Mouse (Mus musculus): ENCODE measurements around the gene Gm18596. TPM values are rescaled to one million over a fixed set of nuclear protein-coding genes. Genes with fewer than 3 reads are reported as not detected.
"Not testable (repeated sequence)": the region's sequence is repeated elsewhere in the genome, so short reads cannot be mapped to it uniquely, and the experiment has no call there.

The Gm18596 gene
- total and polyA plus RNA-seq, 3 experiments: not detected

- 65% methylated on average over 1 of the region's 1 CpGs for WGBS
- TF ChIP-seq EP300 (IDR thresholded peaks at IDR 0.05; ENCODE audit: insufficient read depth, low read depth, low read length) (no peak), CTCF (IDR thresholded peaks at IDR 0.05) (no peak), POLR2A (IDR thresholded peaks at IDR 0.05; ENCODE audit: insufficient read depth, low read depth, low read length) (no peak)
- intact Hi-C loops (cut with DNase I): no loop called here
- Histone ChIP-seq H3K79me2 (replicated peaks; ENCODE audit: control insufficient read depth, insufficient read depth, low read length) (no peaks in the 10 kb centered on the region), H3K4me1 (ENCODE audit: control insufficient read depth, insufficient read depth, low read length) (no peaks in the 10 kb centered on the region), H3K9ac (ENCODE audit: low read depth, low read length) (no peak within 1 kb of the TSS), H3K36me3 (ENCODE audit: control insufficient read depth, insufficient read depth, low read length) (no peaks in the 10 kb centered on the region), H3K27me3 (ENCODE audit: control insufficient read depth, insufficient read depth, low read length) (no peaks in the 10 kb centered on the region), H3K4me3 (no peak within 1 kb of the TSS), H3K27ac (no peak within 1 kb of the TSS)
- DNase-seq: no peak
Measured at GRCm38 (mm10) chr10:77715507-77715906, 26.9 kb downstream of the Gm18596 start, which contains the start of gene Gm10142. Gene Gm10142, plus strand, starts transcription at chr10:77715807.

- H3K27me3 ChIP-seq (ENCODE audit: control insufficient read depth, insufficient read depth, low read length): no peaks in the 10 kb centered on the region
- DNase-seq: no peak
- 35% methylated on average over 4 of the region's 4 CpGs for WGBS
- H3K9ac ChIP-seq (ENCODE audit: low read depth, low read length): no peak overlapping the region
- no peaks in the 10 kb centered on the region for H3K36me3 ChIP-seq (ENCODE audit: control insufficient read depth, insufficient read depth, low read length)
- H3K79me2 ChIP-seq (replicated peaks; ENCODE audit: control insufficient read depth, insufficient read depth, low read length): no peaks in the 10 kb centered on the region
- intact Hi-C loops (cut with DNase I): no loop called here
- no peak for TF ChIP-seq CTCF (IDR thresholded peaks at IDR 0.05)
- TF ChIP-seq EP300 (IDR thresholded peaks at IDR 0.05; ENCODE audit: insufficient read depth, low read depth, low read length): no peak
- TF ChIP-seq POLR2A (IDR thresholded peaks at IDR 0.05; ENCODE audit: insufficient read depth, low read depth, low read length): no peak
- H3K27ac ChIP-seq: no peak overlapping the region
- H3K4me1 ChIP-seq (ENCODE audit: control insufficient read depth, insufficient read depth, low read length): no peaks in the 10 kb centered on the region
- H3K4me3 ChIP-seq: no peak overlapping the region
Measured at GRCm38 (mm10) chr10:77713734-77714133, 28.7 kb downstream of the Gm18596 start.

GRCm38 (mm10) chr10:77711157-77711556 is 31.3 kb downstream of the Gm18596 start, which contains the start of gene Gm10024:
Gene Gm10024, plus strand, starts transcription at chr10:77711457.
- DNase-seq; H3K27me3 ChIP-seq (ENCODE audit: control insufficient read depth, insufficient read depth, low read length); H3K79me2 ChIP-seq (replicated peaks; ENCODE audit: control insufficient read depth, insufficient read depth, low read length); H3K36me3 ChIP-seq (ENCODE audit: control insufficient read depth, insufficient read depth, low read length); intact Hi-C loops (cut with DNase I); H3K4me1 ChIP-seq (ENCODE audit: control insufficient read depth, insufficient read depth, low read length); H3K27ac ChIP-seq; H3K9ac ChIP-seq (ENCODE audit: low read depth, low read length); H3K4me3 ChIP-seq: not testable (repeated sequence)

GRCm38 (mm10) chr10:77709831-77710230 is 32.6 kb downstream of the Gm18596 start:
- H3K27ac ChIP-seq: no peak overlapping the region
- H3K4me3 ChIP-seq: no peak overlapping the region
- H3K4me1 ChIP-seq (ENCODE audit: control insufficient read depth, insufficient read depth, low read length): no peaks in the 10 kb centered on the region
- H3K9ac ChIP-seq (ENCODE audit: low read depth, low read length): no peak overlapping the region
- no peaks in the 10 kb centered on the region for H3K79me2 ChIP-seq (replicated peaks; ENCODE audit: control insufficient read depth, insufficient read depth, low read length)
- 74% methylated on average over 3 of the region's 3 CpGs for WGBS
- peak; percentile 32 for TF ChIP-seq CTCF (IDR thresholded peaks at IDR 0.05)
- TF ChIP-seq EP300 (IDR thresholded peaks at IDR 0.05; ENCODE audit: insufficient read depth, low read depth, low read length): no peak
- TF ChIP-seq POLR2A (IDR thresholded peaks at IDR 0.05; ENCODE audit: insufficient read depth, low read depth, low read length): no peak
- no peak for DNase-seq
- no peaks in the 10 kb centered on the region for H3K36me3 ChIP-seq (ENCODE audit: control insufficient read depth, insufficient read depth, low read length)
- no peaks in the 10 kb centered on the region for H3K27me3 ChIP-seq (ENCODE audit: control insufficient read depth, insufficient read depth, low read length)
- intact Hi-C loops (cut with DNase I): no loop called here

- Histone ChIP-seq H3K27ac (no peak within 1 kb of the TSS), H3K36me3 (ENCODE audit: control insufficient read depth, insufficient read depth, low read length) (no peaks in the 10 kb centered on the region), H3K79me2 (replicated peaks; ENCODE audit: control insufficient read depth, insufficient read depth, low read length) (no peaks in the 10 kb centered on the region), H3K27me3 (ENCODE audit: control insufficient read depth, insufficient read depth, low read length) (no peaks in the 10 kb centered on the region), H3K4me1 (ENCODE audit: control insufficient read depth, insufficient read depth, low read length) (no peaks in the 10 kb centered on the region), H3K4me3 (no peak within 1 kb of the TSS), H3K9ac (ENCODE audit: low read depth, low read length) (no peak within 1 kb of the TSS)
- intact Hi-C loops (cut with DNase I): no loop called here
- DNase-seq: no peak
- TF ChIP-seq POLR2A (IDR thresholded peaks at IDR 0.05; ENCODE audit: insufficient read depth, low read depth, low read length) (no peak), CTCF (IDR thresholded peaks at IDR 0.05) (no peak), EP300 (IDR thresholded peaks at IDR 0.05; ENCODE audit: insufficient read depth, low read depth, low read length) (no peak)
- 93% methylated on average over 1 of the region's 1 CpGs for WGBS
Measured at GRCm38 (mm10) chr10:77706326-77706725, 36.1 kb downstream of the Gm18596 start, which contains the start of gene Gm10272. Gene Gm10272, plus strand, starts transcription at chr10:77706626.

- Histone ChIP-seq H3K79me2 (replicated peaks; ENCODE audit: control insufficient read depth, insufficient read depth, low read length) (no peaks in the 10 kb centered on the region), H3K4me3 (no peak within 1 kb of the TSS), H3K9ac (ENCODE audit: low read depth, low read length) (no peak within 1 kb of the TSS), H3K27ac (no peak within 1 kb of the TSS), H3K27me3 (ENCODE audit: control insufficient read depth, insufficient read depth, low read length) (no peaks in the 10 kb centered on the region), H3K36me3 (ENCODE audit: control insufficient read depth, insufficient read depth, low read length) (no peaks in the 10 kb centered on the region), H3K4me1 (ENCODE audit: control insufficient read depth, insufficient read depth, low read length) (no peaks in the 10 kb centered on the region)
- DNase-seq: no peak
- TF ChIP-seq CTCF (IDR thresholded peaks at IDR 0.05) (no peak), POLR2A (IDR thresholded peaks at IDR 0.05; ENCODE audit: insufficient read depth, low read depth, low read length) (no peak), EP300 (IDR thresholded peaks at IDR 0.05; ENCODE audit: insufficient read depth, low read depth, low read length) (no peak)
- intact Hi-C loops (cut with DNase I): no loop called here
- WGBS: 26% methylated on average over 4 of the region's 4 CpGs
Measured at GRCm38 (mm10) chr10:77697133-77697532, 45.3 kb downstream of the Gm18596 start, which contains the start of gene Gm9508. Gene Gm9508, minus strand, starts transcription at chr10:77697233.

Other genes starting within 250 kb of the Gm18596 start
Only the 30 nearest of the 32 such genes appear.
- gene Fam207a, start 226.9 kb downstream of the Gm18596 start, total RNA-seq (2021): 10 to 100 TPM in 1 of 2 experiments, 1 to 10 TPM in 1; 8.2 to 10.3 TPM
- 10.4 and 11.1 TPM in 2 replicates for gene Fam207a, start 226.9 kb downstream of the Gm18596 start, polyA plus RNA-seq (2012; rRNA removed)
- gene Itgb2, start 212.4 kb downstream of the Gm18596 start, total RNA-seq (2021): 10 to 100 TPM in 1 of 2 experiments, 1 to 10 TPM in 1; 7.1 to 11.2 TPM
- 6.0 and 11.6 TPM in 2 replicates for gene Itgb2, start 212.4 kb downstream of the Gm18596 start, polyA plus RNA-seq (2012; rRNA removed)
- gene Pttg1ip, start 160.9 kb downstream of the Gm18596 start, total RNA-seq (2021): 100 to 1,000 TPM; 131 to 132 TPM
- gene Pttg1ip, start 160.9 kb downstream of the Gm18596 start, polyA plus RNA-seq (2012; rRNA removed): 119 and 168 TPM in 2 replicates
- gene Sumo3, start 136.5 kb downstream of the Gm18596 start, total RNA-seq (2021): 10 to 100 TPM; 66.4 to 67.8 TPM
- gene Sumo3, start 136.5 kb downstream of the Gm18596 start, polyA plus RNA-seq (2012; rRNA removed): 122 and 167 TPM in 2 replicates
- 10 to 100 TPM; 15.5 to 15.8 TPM for gene Gm49325, start 136.4 kb downstream of the Gm18596 start, total RNA-seq (2021)
- gene Gm49325, start 136.4 kb downstream of the Gm18596 start, polyA plus RNA-seq (2012; rRNA removed): not detected in 2 replicates
- gene Ube2g2, start 120.4 kb downstream of the Gm18596 start, total RNA-seq (2021): 10 to 100 TPM; 74.6 to 80.9 TPM
- gene Ube2g2, start 120.4 kb downstream of the Gm18596 start, polyA plus RNA-seq (2012; rRNA removed): 53.5 and 69.7 TPM in 2 replicates
- not detected for gene Tspear, start 56.1 kb downstream of the Gm18596 start, total RNA-seq (2021)
- gene Tspear, start 56.1 kb downstream of the Gm18596 start, polyA plus RNA-seq (2012; rRNA removed): not detected in 2 replicates
- gene Gm19402, start 51.9 kb downstream of the Gm18596 start, total RNA-seq (2021): not detected
- not detected in 2 replicates for gene Gm19402, start 51.9 kb downstream of the Gm18596 start, polyA plus RNA-seq (2012; rRNA removed)
- gene Gm9508, start 45.4 kb downstream of the Gm18596 start, total RNA-seq (2021): not detected
- not detected in 2 replicates for gene Gm9508, start 45.4 kb downstream of the Gm18596 start, polyA plus RNA-seq (2012; rRNA removed)
- not detected for gene Gm10272, start 36.0 kb downstream of the Gm18596 start, total RNA-seq (2021)
- not detected in 2 replicates for gene Gm10272, start 36.0 kb downstream of the Gm18596 start, polyA plus RNA-seq (2012; rRNA removed)
- gene Gm10024, start 31.2 kb downstream of the Gm18596 start, total RNA-seq (2021): not detected
- not detected in 2 replicates for gene Gm10024, start 31.2 kb downstream of the Gm18596 start, polyA plus RNA-seq (2012; rRNA removed)
- not detected for gene Gm10142, start 26.8 kb downstream of the Gm18596 start, total RNA-seq (2021)
- gene Gm10142, start 26.8 kb downstream of the Gm18596 start, polyA plus RNA-seq (2012; rRNA removed): not detected in 2 replicates
- not detected for gene Krtap12-1, start 22.0 kb downstream of the Gm18596 start, total RNA-seq (2021)
- gene Krtap12-1, start 22.0 kb downstream of the Gm18596 start, polyA plus RNA-seq (2012; rRNA removed): not detected in 2 replicates
- not detected for gene Gm10100, start 16.2 kb downstream of the Gm18596 start, total RNA-seq (2021)
- not detected in 2 replicates for gene Gm10100, start 16.2 kb downstream of the Gm18596 start, polyA plus RNA-seq (2012; rRNA removed)
- not detected for gene Gm9736, start 8.7 kb upstream of the Gm18596 start, total RNA-seq (2021)
- not detected in 2 replicates for gene Gm9736, start 8.7 kb upstream of the Gm18596 start, polyA plus RNA-seq (2012; rRNA removed)
- not detected for gene Gm3233, start 17.0 kb upstream of the Gm18596 start, total RNA-seq (2021)
- not detected in 2 replicates for gene Gm3233, start 17.0 kb upstream of the Gm18596 start, polyA plus RNA-seq (2012; rRNA removed)
- not detected for gene Gm3238, start 28.7 kb upstream of the Gm18596 start, total RNA-seq (2021)
- gene Gm3238, start 28.7 kb upstream of the Gm18596 start, polyA plus RNA-seq (2012; rRNA removed): not detected in 2 replicates
- gene Gm7138, start 34.3 kb upstream of the Gm18596 start, total RNA-seq (2021): not detected
- gene Gm7138, start 34.3 kb upstream of the Gm18596 start, polyA plus RNA-seq (2012; rRNA removed): not detected in 2 replicates
- not detected for gene Gm3250, start 39.9 kb upstream of the Gm18596 start, total RNA-seq (2021)
- gene Gm3250, start 39.9 kb upstream of the Gm18596 start, polyA plus RNA-seq (2012; rRNA removed): not detected in 2 replicates
- not detected for gene Gm7137, start 45.6 kb upstream of the Gm18596 start, total RNA-seq (2021)
- not detected in 2 replicates for gene Gm7137, start 45.6 kb upstream of the Gm18596 start, polyA plus RNA-seq (2012; rRNA removed)
- gene Gm9639, start 52.4 kb upstream of the Gm18596 start, total RNA-seq (2021): not detected
- gene Gm9639, start 52.4 kb upstream of the Gm18596 start, polyA plus RNA-seq (2012; rRNA removed): not detected in 2 replicates
- not detected for gene Gm19668, start 56.5 kb upstream of the Gm18596 start, total RNA-seq (2021)
- gene Gm19668, start 56.5 kb upstream of the Gm18596 start, polyA plus RNA-seq (2012; rRNA removed): not detected in 2 replicates
- gene Gm9507, start 69.2 kb upstream of the Gm18596 start, total RNA-seq (2021): not detected
- gene Gm9507, start 69.2 kb upstream of the Gm18596 start, polyA plus RNA-seq (2012; rRNA removed): not detected in 2 replicates
- gene Gm2696, start 72.0 kb upstream of the Gm18596 start, total RNA-seq (2021): not detected
- not detected in 2 replicates for gene Gm2696, start 72.0 kb upstream of the Gm18596 start, polyA plus RNA-seq (2012; rRNA removed)
- not detected for gene Krtap10-4, start 84.5 kb upstream of the Gm18596 start, total RNA-seq (2021)
- gene Krtap10-4, start 84.5 kb upstream of the Gm18596 start, polyA plus RNA-seq (2012; rRNA removed): not detected in 2 replicates
- not detected for gene Krtap10-10, start 93.3 kb upstream of the Gm18596 start, total RNA-seq (2021)
- not detected in 2 replicates for gene Krtap10-10, start 93.3 kb upstream of the Gm18596 start, polyA plus RNA-seq (2012; rRNA removed)
- gene Gm36176, start 104.2 kb upstream of the Gm18596 start, total RNA-seq (2021): not detected
- gene Gm36176, start 104.2 kb upstream of the Gm18596 start, polyA plus RNA-seq (2012; rRNA removed): not detected in 2 replicates
- gene Gm10318, start 110.2 kb upstream of the Gm18596 start, total RNA-seq (2021): not detected
- not detected in 2 replicates for gene Gm10318, start 110.2 kb upstream of the Gm18596 start, polyA plus RNA-seq (2012; rRNA removed)
- gene Gm3285, start 119.3 kb upstream of the Gm18596 start, total RNA-seq (2021): not detected
- gene Gm3285, start 119.3 kb upstream of the Gm18596 start, polyA plus RNA-seq (2012; rRNA removed): not detected in 2 replicates
- gene Lrrc3, start 159.9 kb upstream of the Gm18596 start, total RNA-seq (2021): under 1 TPM; 0.57 to 0.86 TPM
- 0.62 and 0.85 TPM in 2 replicates for gene Lrrc3, start 159.9 kb upstream of the Gm18596 start, polyA plus RNA-seq (2012; rRNA removed)